Mouse (Mus musculus) mouse embryonic stem cell (cell line): ENCODE data around the gene Foxn3.

Source experiments
- in situ Hi-C, 2 experiments: fragments of 300-500 bp; cut with MboI; formaldehyde crosslinking; loops; 1 replicate in 1 of 2; 3 replicates in 1 of 2; pipeline ENCODE4 v1.14.3; 2019 to 2020; ENCODE audit warnings: low sequenced_read_pairs in 2 of 2, low pct_unique_long_range_greater_than_20kb in 1 of 2, mixed read lengths in 1 of 2; ENCODE audit not compliant: unreplicated experiment in 1 of 2

Foxn3 gene

DNA sequence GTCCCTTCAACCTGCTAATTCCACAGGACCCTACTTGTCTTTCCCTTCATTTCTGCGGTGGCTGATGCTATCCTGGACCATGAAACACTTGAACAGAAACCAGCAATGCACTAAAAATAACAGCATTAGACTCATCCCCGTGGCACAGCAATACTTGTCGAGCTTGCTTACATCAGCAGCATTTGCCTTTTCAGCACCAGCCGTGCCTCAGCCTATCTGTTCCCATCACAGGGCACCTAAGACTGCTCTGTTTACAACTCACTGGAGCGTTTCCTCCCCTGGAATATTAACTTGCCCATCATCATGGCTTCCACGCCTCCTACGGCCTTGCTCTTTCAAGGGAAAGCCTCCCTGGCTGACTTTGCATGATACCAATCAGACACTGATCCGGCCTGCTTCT lies 185.1 kb downstream of the Foxn3 start:
- in situ Hi-C loops, result no loop called here

- in situ Hi-C loops, result no loop called here
These were observed 185.7 kb downstream of the Foxn3 start for GRCm38 (mm10) chr12:99377705-99378104.

- in situ Hi-C loops, result no loop called here
These were observed 186.3 kb downstream of the Foxn3 start for GRCm38 (mm10) chr12:99377069-99377468.

DNA sequence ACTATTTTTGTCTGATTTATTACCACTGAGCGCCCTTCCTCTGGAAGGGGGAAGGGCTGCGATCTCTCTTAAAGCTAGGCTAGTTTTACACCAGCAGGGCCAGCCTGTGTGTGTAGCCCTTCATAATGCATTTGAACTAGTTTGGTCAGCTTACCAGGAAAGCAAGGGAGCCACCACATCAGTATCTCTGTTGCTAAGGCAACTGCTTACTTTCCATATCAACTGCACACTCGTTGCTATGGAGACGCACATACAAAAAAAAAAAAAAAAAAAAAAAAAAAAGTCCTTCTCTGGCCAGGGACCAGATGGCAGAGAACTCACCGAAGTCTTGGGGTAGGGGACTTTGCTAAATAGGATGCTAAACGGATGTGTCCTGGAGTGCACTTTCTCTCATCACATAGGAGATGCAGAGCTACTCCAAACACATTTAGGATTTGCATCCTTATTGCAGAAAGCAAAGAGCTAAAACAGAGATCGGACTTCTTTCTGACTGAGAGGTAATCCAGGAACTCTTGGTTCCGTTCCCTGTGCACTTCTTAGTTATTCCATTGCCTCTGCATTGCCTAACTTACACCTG lies 187.4 kb downstream of the Foxn3 start:
- in situ Hi-C loops, result no loop called here

GRCm38 (mm10) chr12:99375426-99375825 lies 188.0 kb downstream of the Foxn3 start:
- in situ Hi-C loops, result no loop called here

- in situ Hi-C loops, result no loop called here
These were observed 189.2 kb downstream of the Foxn3 start for GRCm38 (mm10) chr12:99374099-99374600.

DNA sequence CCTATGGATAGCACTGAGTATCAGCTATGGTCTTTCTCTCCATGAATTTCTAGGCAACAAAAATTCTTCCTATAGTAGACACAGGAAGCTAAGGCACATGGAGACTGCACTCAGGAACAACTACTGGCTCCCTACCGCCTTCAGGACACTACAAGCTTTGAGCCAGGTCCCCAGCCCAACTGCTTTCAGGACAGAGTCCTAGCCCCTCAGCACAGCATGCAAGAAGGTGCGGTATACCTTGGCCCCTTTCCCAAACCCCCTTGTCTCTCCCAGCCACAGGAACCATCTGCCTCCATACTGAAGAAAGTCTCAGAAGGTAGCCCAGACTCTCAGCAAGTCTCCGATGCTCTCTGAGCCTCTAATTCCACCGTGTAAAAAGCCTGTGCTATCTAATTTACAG lies 189.8 kb downstream of the Foxn3 start:
- in situ Hi-C loops, result no loop called here

- in situ Hi-C loops, result no loop called here
These were observed 191.9 kb downstream of the Foxn3 start for GRCm38 (mm10) chr12:99371500-99371899.

GRCm38 (mm10) chr12:99368251-99368650 lies 195.1 kb downstream of the Foxn3 start:
- in situ Hi-C loops, result no loop called here

GRCm38 (mm10) chr12:99365999-99366398 lies 197.4 kb downstream of the Foxn3 start:
- in situ Hi-C loops, result no loop called here

DNA sequence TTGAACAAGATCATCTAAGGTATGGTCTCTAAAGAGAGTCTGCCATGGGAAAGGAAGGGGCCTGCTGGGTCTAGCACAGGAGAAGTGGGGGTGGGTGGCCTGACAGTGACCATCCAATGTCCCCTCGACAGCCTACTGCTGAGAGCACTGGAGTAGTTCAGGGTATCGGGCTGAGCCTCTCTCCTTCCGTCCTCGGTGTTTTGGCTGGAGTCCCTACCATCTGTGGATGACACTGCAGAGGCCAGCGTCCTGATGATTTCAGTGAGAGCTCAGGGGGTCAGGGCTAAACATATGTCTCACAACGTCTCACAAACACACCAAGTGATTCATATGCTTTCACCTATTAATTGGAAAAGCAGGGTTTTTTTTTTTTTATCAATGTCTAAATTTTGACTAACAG lies 199.2 kb downstream of the Foxn3 start:
- in situ Hi-C loops, result no loop called here

- in situ Hi-C loops, result no loop called here
These were observed 200.4 kb downstream of the Foxn3 start for GRCm38 (mm10) chr12:99363024-99363423.

DNA sequence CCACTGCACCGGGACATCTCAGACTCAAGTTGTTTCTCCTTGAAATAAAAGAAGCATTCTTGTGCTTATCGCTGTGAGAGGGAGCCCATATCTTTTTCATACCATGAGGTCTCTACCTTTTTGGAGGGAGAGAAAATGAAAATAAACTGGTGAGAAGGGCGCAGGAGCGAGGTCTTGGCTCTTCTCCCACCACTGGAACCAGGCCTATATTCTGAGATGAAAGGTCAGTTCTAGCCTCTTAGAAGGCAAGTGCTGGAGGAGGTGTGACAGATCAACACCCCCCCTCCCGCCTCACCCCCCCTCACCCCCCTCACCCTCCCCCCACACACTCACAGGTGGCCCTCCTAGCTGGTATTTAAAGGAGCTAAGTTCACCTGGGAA lies 201.6 kb downstream of the Foxn3 start:
- in situ Hi-C loops, result no loop called here

DNA sequence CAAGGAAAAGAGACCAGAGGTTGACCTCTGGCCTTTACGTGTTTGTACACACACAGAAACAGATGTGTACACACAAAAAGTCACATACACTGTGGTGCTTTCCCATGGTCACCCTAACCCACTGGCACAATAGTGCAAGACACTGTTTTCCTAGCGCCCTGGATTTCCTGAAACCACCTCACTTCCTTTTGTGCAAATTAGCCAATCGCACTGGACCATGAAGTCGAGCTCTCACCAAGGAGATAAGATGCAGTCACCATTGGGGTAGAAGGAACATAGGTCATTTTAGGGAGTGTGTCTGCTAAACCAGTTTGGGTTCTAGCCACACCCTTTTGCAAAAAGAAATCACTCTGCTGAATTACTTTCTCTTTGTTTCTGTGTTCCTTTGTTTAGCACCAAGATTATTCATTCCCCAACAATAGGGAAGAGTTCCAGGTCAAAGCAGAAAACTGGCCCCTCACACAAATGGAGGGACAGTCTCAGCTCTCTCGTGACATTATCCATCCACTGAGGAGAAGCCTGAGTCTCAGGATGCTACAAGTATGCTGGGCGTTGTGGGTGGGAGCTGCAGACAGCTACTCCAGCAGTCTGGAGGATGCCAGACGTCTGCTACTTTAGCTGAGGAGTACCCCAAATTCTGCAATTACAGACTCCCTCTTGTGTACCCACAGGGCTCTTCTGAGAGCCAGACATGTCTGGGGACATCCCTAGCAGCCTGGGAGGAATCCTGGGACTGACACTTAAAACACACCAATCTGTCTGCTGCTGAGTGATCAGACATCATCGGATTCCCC lies 202.2 kb downstream of the Foxn3 start:
- in situ Hi-C loops, result no loop called here

DNA sequence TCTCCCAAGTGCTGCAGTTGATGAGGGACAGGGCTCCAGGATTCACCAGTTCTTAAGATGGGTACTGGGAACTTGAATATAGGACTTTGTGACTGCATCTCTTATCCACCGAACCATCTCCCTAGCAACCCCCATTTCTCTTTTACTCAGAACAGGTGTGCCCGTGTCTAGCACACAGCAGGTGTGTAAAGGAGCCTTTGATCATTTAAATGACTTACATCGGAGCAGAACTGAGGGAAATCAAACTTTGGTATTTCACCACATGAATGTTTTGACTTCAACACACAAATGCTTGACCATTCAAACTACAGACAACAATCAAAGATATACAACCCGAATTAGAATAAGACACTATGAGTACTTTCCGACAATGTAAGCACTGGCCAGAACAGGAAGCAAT lies 204.7 kb downstream of the Foxn3 start:
- in situ Hi-C loops, result no loop called here

- in situ Hi-C loops, result no loop called here
These were observed 206.7 kb downstream of the Foxn3 start for GRCm38 (mm10) chr12:99356660-99357059.

GRCm38 (mm10) chr12:99353692-99354091 lies 209.7 kb downstream of the Foxn3 start:
- in situ Hi-C loops, result no loop called here

DNA sequence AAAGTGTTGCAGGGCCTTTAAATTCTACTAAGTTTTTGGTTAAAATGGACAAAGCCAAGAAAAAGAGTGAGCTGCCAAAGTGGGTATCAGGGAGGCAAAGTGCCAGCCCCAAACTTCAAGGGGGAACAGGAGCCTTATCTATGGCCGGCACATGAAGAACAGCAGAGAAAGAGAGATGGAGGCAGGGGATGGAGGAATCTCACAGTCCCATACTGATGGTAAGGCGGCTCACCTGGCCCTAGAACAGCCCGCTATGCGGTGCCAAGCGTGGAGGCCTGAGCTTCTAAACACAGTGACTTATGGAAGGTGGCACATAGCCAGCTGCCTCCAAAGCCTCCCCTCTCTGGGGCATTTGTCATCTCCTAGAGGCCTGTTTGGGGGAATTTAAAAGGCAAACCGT lies 210.8 kb downstream of the Foxn3 start:
- in situ Hi-C loops, result no loop called here

- in situ Hi-C loops, result no loop called here
These were observed 211.2 kb downstream of the Foxn3 start for GRCm38 (mm10) chr12:99352136-99352535.

DNA sequence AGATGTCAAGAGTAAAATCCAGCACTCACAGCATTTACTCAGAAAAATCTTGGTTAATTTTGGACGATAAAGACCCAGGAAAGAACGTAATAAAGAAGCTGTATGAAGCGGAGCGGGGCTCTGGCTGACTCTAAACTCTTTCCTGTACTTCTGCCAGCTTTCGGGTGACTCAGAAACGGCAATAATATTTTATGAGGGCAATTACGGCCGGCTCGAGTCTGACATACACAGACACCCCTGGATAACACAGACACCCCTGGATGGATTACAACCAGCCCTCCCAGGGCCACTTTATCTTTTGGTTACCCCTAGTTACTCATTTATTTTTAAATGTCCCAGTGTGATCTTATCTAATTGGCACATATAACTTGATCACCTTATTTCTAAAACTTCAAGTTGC lies 211.7 kb downstream of the Foxn3 start:
- in situ Hi-C loops, result no loop called here
